24 mouse cellular contexts compared by ENCODE assay signal in genomic region chr4:129388404-129388803, GRCm38 (mm10). TPM values are rescaled to one million over a fixed set of nuclear protein-coding genes. Genes with fewer than 3 reads are reported as not detected.
DNase-seq lines count a peak whose midpoint lies in the region; ATAC-seq and TF ChIP-seq lines count a peak whose summit lies in the region.
"Had no signal": no experiment of that assay in that cellular context is flagged by ENCODE, and none has a peak within 500 bp of the region (broad histone marks: within the 10 kb centered on the region; RNA-seq: fewer than 3 reads in every experiment).

No protein-coding gene starts in this region.

- no peak overlapping the region for H3K9ac ChIP-seq in midbrain, embryonic 11.5 days (ENCODE audit: low read length)
- H3K9ac ChIP-seq: embryonic facial prominence, embryonic 12.5 days; embryonic facial prominence, embryonic 15.5 days; forebrain, postnatal 0 days; hindbrain, embryonic 15.5 days; intestine, embryonic 15.5 days had no signal

- no peaks in the 10 kb centered on the region for H3K9me3 ChIP-seq in midbrain, embryonic 10.5 days (replicated peaks)
- H3K9me3 ChIP-seq in midbrain, embryonic 11.5 days (ENCODE audit: control insufficient read depth, low read length), result no peaks in the 10 kb centered on the region
- H3K9me3 ChIP-seq: embryonic facial prominence, embryonic 12.5 days; embryonic facial prominence, embryonic 15.5 days; hindbrain, embryonic 15.5 days; intestine, embryonic 15.5 days had no signal

- DNase-seq in embryo, embryonic 10 days (ENCODE audit: low spot score), result peak; percentile 47
- no peak for DNase-seq in embryo, embryonic 9.5 days (ENCODE audit: extremely low spot score)
- DNase-seq in midbrain, embryonic 10.5 days (ENCODE audit: low spot score), result peak; percentile 36
- DNase-seq in midbrain, embryonic 11.5 days (ENCODE audit: low spot score, missing footprints), result no peak
- DNase-seq in brain, embryonic 14.5 days (ENCODE audit: low read depth), result peak; percentile 4
- DNase-seq in ovary, postnatal 36 days (ENCODE audit: low spot score), result no peak
- no peak for DNase-seq in layer of hippocampus, postnatal 14 days (ENCODE audit: low spot score in 2 of 2)
- DNase-seq: adrenal gland, adult 2 months; adrenal gland, postnatal 25 days; cerebellum, adult 18-20 months; cerebellum, adult 9-10 months; cerebellum, postnatal 14 days; forebrain, postnatal 0 days; gastrocnemius, adult 2 months; gastrocnemius, postnatal 14 days; heart, adult 11 months had no signal

- ATAC-seq in midbrain, embryonic 11.5 days (ENCODE audit: low FRiP score), result no peak
- ATAC-seq: forebrain, embryonic 14.5 days; forebrain, postnatal 0 days; intestine, embryonic 15.5 days had no signal

- TF ChIP-seq CTCF in brain, embryonic 14.5 days (IDR thresholded peaks at IDR 0.05; ENCODE audit: borderline replicate concordance, extremely low read depth, insufficient read depth, insufficient read length), result no peak

- H3K36me3 ChIP-seq in midbrain, embryonic 10.5 days, result no peaks in the 10 kb centered on the region
- no peaks in the 10 kb centered on the region for H3K36me3 ChIP-seq in midbrain, embryonic 11.5 days (ENCODE audit: control insufficient read depth, insufficient read depth, low read length)
- H3K36me3 ChIP-seq: embryonic facial prominence, embryonic 12.5 days; embryonic facial prominence, embryonic 15.5 days; hindbrain, embryonic 15.5 days; intestine, embryonic 15.5 days had no signal

- no peak overlapping the region for H3K4me3 ChIP-seq in midbrain, embryonic 10.5 days
- H3K4me3 ChIP-seq in midbrain, embryonic 11.5 days (ENCODE audit: low read depth, low read length), result no peak overlapping the region
- H3K4me3 ChIP-seq: embryonic facial prominence, embryonic 12.5 days; embryonic facial prominence, embryonic 15.5 days; gastrocnemius, adult 2 months; hindbrain, embryonic 15.5 days; intestine, embryonic 15.5 days had no signal

- peaks cover 11% of the 10 kb centered on the region for H3K4me1 ChIP-seq in midbrain, embryonic 10.5 days
- H3K4me1 ChIP-seq in midbrain, embryonic 11.5 days (ENCODE audit: control insufficient read depth, insufficient read depth, low read length), result no peaks in the 10 kb centered on the region
- H3K4me1 ChIP-seq: embryonic facial prominence, embryonic 12.5 days; embryonic facial prominence, embryonic 15.5 days; hindbrain, embryonic 15.5 days had no signal

- no peaks in the 10 kb centered on the region for H3K27me3 ChIP-seq in midbrain, embryonic 10.5 days (ENCODE audit: low read depth, poor library complexity, severe bottlenecking)
- no peaks in the 10 kb centered on the region for H3K27me3 ChIP-seq in midbrain, embryonic 11.5 days (ENCODE audit: control insufficient read depth, insufficient read depth, low read length)
- H3K27me3 ChIP-seq: embryonic facial prominence, embryonic 12.5 days; embryonic facial prominence, embryonic 15.5 days; hindbrain, embryonic 15.5 days; intestine, embryonic 15.5 days had no signal

- H3K4me2 ChIP-seq in midbrain, embryonic 11.5 days, result no peak overlapping the region
- H3K4me2 ChIP-seq: embryonic facial prominence, embryonic 12.5 days; embryonic facial prominence, embryonic 15.5 days; heart, embryonic 11.5 days; hindbrain, embryonic 15.5 days; intestine, embryonic 15.5 days had no signal

- TF ChIP-seq POLR2A in brain, embryonic 14.5 days (IDR thresholded peaks at IDR 0.05; ENCODE audit: borderline replicate concordance, extremely low read depth, insufficient read depth, insufficient read length, poor library complexity, severe bottlenecking), result no peak

- 69% methylated on average over 5 of the region's 5 CpGs for WGBS in midbrain, embryonic 10.5 days
- 60% methylated on average over 5 of the region's 5 CpGs for WGBS in midbrain, embryonic 11.5 days

- H3K27ac ChIP-seq in midbrain, embryonic 10.5 days (replicated peaks), result peak overlapping the region; percentile 43; the same call in 1 of the 2 replicates
- no peak overlapping the region for H3K27ac ChIP-seq in midbrain, embryonic 11.5 days (ENCODE audit: low read depth, low read length)
- H3K27ac ChIP-seq: embryonic facial prominence, embryonic 12.5 days; embryonic facial prominence, embryonic 15.5 days; gastrocnemius, adult 2 months; hindbrain, embryonic 15.5 days; intestine, embryonic 15.5 days had no signal

RNA-seq across cellular contexts. Expression of gene Zbtb8a, which starts 10.5 kb away (rescaled TPM):
- polyA plus RNA-seq in midbrain, embryonic 10.5 days (2016; fragmentation: Nextera tagmentation; extraction: Ambion mirVana), result 7.5 and 9.4 TPM in 2 replicates
- polyA plus RNA-seq in midbrain, embryonic 11.5 days (2014; fragmentation: Nextera tagmentation; extraction: Ambion mirVana), result 6.7 and 8.3 TPM in 2 replicates
- 19.5 and 23.1 TPM in 2 replicates for polyA plus RNA-seq in brain, embryonic 14.5 days (2012; rRNA removed)
- total RNA-seq in layer of hippocampus, postnatal 14 days (2021), result 1 to 10 TPM; 6.1 to 6.3 TPM

RNA-seq across cellular contexts. Expression of gene Zbtb8b, which starts 52.2 kb away (rescaled TPM):
- polyA plus RNA-seq in midbrain, embryonic 10.5 days (2016; fragmentation: Nextera tagmentation; extraction: Ambion mirVana), result 1.3 and 1.6 TPM in 2 replicates
- polyA plus RNA-seq in midbrain, embryonic 11.5 days (2014; fragmentation: Nextera tagmentation; extraction: Ambion mirVana), result 2.0 and 2.4 TPM in 2 replicates
- polyA plus RNA-seq in brain, embryonic 14.5 days (2012; rRNA removed), result 5.6 and 10.2 TPM in 2 replicates
- 1 to 10 TPM; 4.0 to 5.0 TPM for total RNA-seq in layer of hippocampus, postnatal 14 days (2021)
- total RNA-seq: gastrocnemius, adult 2 months; gastrocnemius, postnatal 14 days; gastrocnemius, postnatal 4 days; hematopoietic stem cell, adult 5-6 weeks had no signal
- polyA plus RNA-seq: adrenal gland, adult 2 months had no signal

RNA-seq across cellular contexts. Expression of gene Zbtb8os, which starts 52.9 kb away (rescaled TPM):
- 48.3 and 49.6 TPM in 2 replicates for polyA plus RNA-seq in midbrain, embryonic 10.5 days (2016; fragmentation: Nextera tagmentation; extraction: Ambion mirVana)
- polyA plus RNA-seq in midbrain, embryonic 11.5 days (2014; fragmentation: Nextera tagmentation; extraction: Ambion mirVana), result 42.7 and 45.0 TPM in 2 replicates
- polyA plus RNA-seq in brain, embryonic 14.5 days (2012; rRNA removed), result 17.9 and 23.8 TPM in 2 replicates
- total RNA-seq in layer of hippocampus, postnatal 14 days (2021), result 10 to 100 TPM; 23.7 to 26.3 TPM

RNA-seq across cellular contexts. Expression of gene Rbbp4, which starts 53.2 kb away (rescaled TPM):
- polyA plus RNA-seq in midbrain, embryonic 10.5 days (2016; fragmentation: Nextera tagmentation; extraction: Ambion mirVana), result 522 and 529 TPM in 2 replicates
- 561 and 604 TPM in 2 replicates for polyA plus RNA-seq in midbrain, embryonic 11.5 days (2014; fragmentation: Nextera tagmentation; extraction: Ambion mirVana)
- polyA plus RNA-seq in brain, embryonic 14.5 days (2012; rRNA removed), result 115 and 121 TPM in 2 replicates
- 100 to 1,000 TPM; 130 to 131 TPM for total RNA-seq in layer of hippocampus, postnatal 14 days (2021)

Comparison
In these comparisons a context has a peak if more than half of its experiments do, and no peak if none do; other contexts are left out.
1. DNase-seq: peak in embryo, embryonic 10 days (single experiment), midbrain, embryonic 10.5 days (single experiment) and brain, embryonic 14.5 days (single experiment); none in embryo, embryonic 9.5 days (single experiment), midbrain, embryonic 11.5 days (single experiment), ovary, postnatal 36 days (single experiment) and layer of hippocampus, postnatal 14 days (0 of 2).